Mouse (Mus musculus): ENCODE measurements around the gene C1rb. TPM values are rescaled to one million over a fixed set of nuclear protein-coding genes. Genes with fewer than 3 reads are reported as not detected.
"Not testable (repeated sequence)": the region's sequence is repeated elsewhere in the genome, so short reads cannot be mapped to it uniquely, and the experiment has no call there.

The C1rb gene
- polyA plus RNA-seq, 1 experiment from 2014 or later: not detected

GRCm38 (mm10) chr6:124625612-124626011, 55.5 kb downstream of the C1rb start:
- Histone ChIP-seq H3K27me3 (replicated peaks) (no peaks in the 10 kb centered on the region), H3K4me2 (no peak overlapping the region), H3K27ac (no peak overlapping the region), H3K9ac (no peak overlapping the region), H3K4me3 (replicated peaks) (no peak overlapping the region), H3K4me1 (no peaks in the 10 kb centered on the region), H3K36me3 (no peaks in the 10 kb centered on the region), H3K9me3 (no peaks in the 10 kb centered on the region)
- ATAC-seq (ENCODE audit: insufficient read depth, low FRiP score, low read depth): no peak
- WGBS: 83% methylated on average over 13 of the region's 13 CpGs

GRCm38 (mm10) chr6:124626184-124626583, 56.1 kb downstream of the C1rb start:
- H3K4me3 ChIP-seq (replicated peaks); ATAC-seq (ENCODE audit: insufficient read depth, low FRiP score, low read depth); H3K9me3 ChIP-seq; H3K27me3 ChIP-seq (replicated peaks); H3K4me1 ChIP-seq; H3K36me3 ChIP-seq; H3K9ac ChIP-seq; H3K4me2 ChIP-seq; H3K27ac ChIP-seq: not testable (repeated sequence)
- WGBS: 44% methylated on average over 1 of the region's 1 CpGs

GRCm38 (mm10) chr6:124630763-124631162, 60.7 kb downstream of the C1rb start:
- H3K9ac ChIP-seq: no peak overlapping the region
- no peak overlapping the region for H3K4me2 ChIP-seq
- WGBS: 72% methylated on average over 4 of the region's 4 CpGs
- H3K27ac ChIP-seq: no peak overlapping the region
- H3K9me3 ChIP-seq: no peaks in the 10 kb centered on the region
- H3K36me3 ChIP-seq: no peaks in the 10 kb centered on the region
- H3K4me3 ChIP-seq (replicated peaks): no peak overlapping the region
- no peaks in the 10 kb centered on the region for H3K4me1 ChIP-seq
- no peaks in the 10 kb centered on the region for H3K27me3 ChIP-seq (replicated peaks)
- no peak for ATAC-seq (ENCODE audit: insufficient read depth, low FRiP score, low read depth)

Other genes starting within 250 kb of the C1rb start
- gene Pex5, start 155.2 kb upstream of the C1rb start, polyA plus RNA-seq (2015; fragmentation: Nextera tagmentation; extraction: Ambion mirVana): 39.8 and 40.6 TPM in 2 replicates
- gene Clstn3, start 105.5 kb upstream of the C1rb start, polyA plus RNA-seq (2015; fragmentation: Nextera tagmentation; extraction: Ambion mirVana): 6.8 TPM in 2 replicates
- 1.9 and 2.2 TPM in 2 replicates for gene C1rl, start 77.2 kb upstream of the C1rb start, polyA plus RNA-seq (2015; fragmentation: Nextera tagmentation; extraction: Ambion mirVana)
- gene C1ra, start 57.9 kb upstream of the C1rb start, polyA plus RNA-seq (2015; fragmentation: Nextera tagmentation; extraction: Ambion mirVana): 4.5 and 6.6 TPM in 2 replicates
- gene C1s1, start 27.9 kb upstream of the C1rb start, polyA plus RNA-seq (2015; fragmentation: Nextera tagmentation; extraction: Ambion mirVana): 5.6 and 9.9 TPM in 2 replicates
- gene C1s2, start 65.8 kb downstream of the C1rb start, polyA plus RNA-seq (2015; fragmentation: Nextera tagmentation; extraction: Ambion mirVana): 0.06 and 0.13 TPM in 2 replicates
- 79.3 and 85.3 TPM in 2 replicates for gene Lpcat3, start 92.7 kb downstream of the C1rb start, polyA plus RNA-seq (2015; fragmentation: Nextera tagmentation; extraction: Ambion mirVana)
- gene Emg1, start 141.9 kb downstream of the C1rb start, polyA plus RNA-seq (2015; fragmentation: Nextera tagmentation; extraction: Ambion mirVana): 191 and 202 TPM in 2 replicates
- 355 and 390 TPM in 2 replicates for gene Phb2, start 142.0 kb downstream of the C1rb start, polyA plus RNA-seq (2015; fragmentation: Nextera tagmentation; extraction: Ambion mirVana)
- gene Ptpn6, start 168.4 kb downstream of the C1rb start, polyA plus RNA-seq (2015; fragmentation: Nextera tagmentation; extraction: Ambion mirVana): 19.0 and 19.8 TPM in 2 replicates
- gene Grcc10, start 171.1 kb downstream of the C1rb start, polyA plus RNA-seq (2015; fragmentation: Nextera tagmentation; extraction: Ambion mirVana): 331 and 401 TPM in 2 replicates
- not detected in 2 replicates for gene Gm45234, start 185.7 kb downstream of the C1rb start, polyA plus RNA-seq (2015; fragmentation: Nextera tagmentation; extraction: Ambion mirVana)
- gene Atn1, start 186.2 kb downstream of the C1rb start, polyA plus RNA-seq (2015; fragmentation: Nextera tagmentation; extraction: Ambion mirVana): 13.9 and 16.2 TPM in 2 replicates
- 5.3 and 6.9 TPM in 2 replicates for gene Eno2, start 199.4 kb downstream of the C1rb start, polyA plus RNA-seq (2015; fragmentation: Nextera tagmentation; extraction: Ambion mirVana)
- gene Lrrc23, start 209.4 kb downstream of the C1rb start, polyA plus RNA-seq (2015; fragmentation: Nextera tagmentation; extraction: Ambion mirVana): 0.35 and 1.3 TPM in 2 replicates
- gene Spsb2, start 238.4 kb downstream of the C1rb start, polyA plus RNA-seq (2015; fragmentation: Nextera tagmentation; extraction: Ambion mirVana): 11.7 and 12.7 TPM in 2 replicates
- 890 and 914 TPM in 2 replicates for gene Tpi1, start 244.0 kb downstream of the C1rb start, polyA plus RNA-seq (2015; fragmentation: Nextera tagmentation; extraction: Ambion mirVana)